Mouse (Mus musculus) embryonic facial prominence, embryonic 14.5 days (tissue): Measurements from ENCODE around the gene Prss36. TPM values are rescaled to one million over a fixed set of nuclear protein-coding genes. Genes with fewer than 3 reads are reported as not detected.
A peak's percentile ranks its signal among the peaks of the same experiment; 100 is the strongest.

Source experiments
- ATAC-seq: fragments of 200-750 bp; cut with Nextera tagmentation; 2 replicates; pipeline ENCODE4 v1.8.0; 2017; ENCODE audit warnings: low read depth, moderate number of reproducible peaks, moderate TSS enrichment
- DNase-seq: peaks from one replicate; pipeline ENCODE4 v3.0.0-alpha.2; 2015; ENCODE audit warnings: low spot score
- H3K27ac ChIP-seq: fragments of 300-500 bp; sonication (generic); replicated peaks from 2 replicates; pipeline ENCODE4 v1.5.1; 2014; ENCODE audit warnings: low read depth, mild to moderate bottlenecking, low read length, moderate library complexity
- H3K27me3 ChIP-seq: fragments of 300-500 bp; sonication (generic); replicated peaks from 2 replicates; pipeline ENCODE4 v1.6.1; 2014; ENCODE audit warnings: low read length; ENCODE audit not compliant: control insufficient read depth, insufficient read depth
- H3K36me3 ChIP-seq: fragments of 300-500 bp; sonication (generic); 2 replicates; pipeline ENCODE4 v1.6.1; 2014; ENCODE audit warnings: low read length, mixed read lengths; ENCODE audit not compliant: control insufficient read depth, insufficient read depth
- H3K4me1 ChIP-seq: fragments of 300-500 bp; sonication (generic); 2 replicates; pipeline ENCODE4 v1.6.1; 2014; ENCODE audit warnings: antibody characterized with exemption, low read length; ENCODE audit not compliant: control insufficient read depth, insufficient read depth
- H3K4me2 ChIP-seq: fragments of 300-500 bp; sonication (generic); 2 replicates; pipeline ENCODE4 v1.6.1; 2014; ENCODE audit warnings: low read depth, mild to moderate bottlenecking, low read length, moderate library complexity, mixed read lengths
- H3K4me3 ChIP-seq: fragments of 300-500 bp; sonication (generic); 2 replicates; pipeline ENCODE4 v1.5.1; 2014; ENCODE audit warnings: low read depth, mild to moderate bottlenecking, low read length
- H3K9ac ChIP-seq: fragments of 300-500 bp; sonication (generic); 2 replicates; pipeline ENCODE4 v1.6.1; 2014; ENCODE audit warnings: low read depth, mild to moderate bottlenecking, low read length, moderate library complexity, mixed read lengths
- H3K9me3 ChIP-seq: fragments of 300-500 bp; sonication (generic); 2 replicates; pipeline ENCODE4 v1.6.1; 2016; ENCODE audit warnings: low read length; ENCODE audit not compliant: control insufficient read depth
- WGBS: fragments of 180-500 bp; shearing (Covaris S2); extraction: QIAGEN DNeasy Blood & Tissue Kit; methylation state at CpG from one replicate; pipeline ENCODE4 v1.1.7; 2014; 5-methylcytosine and 5-hydroxymethylcytosine counted together
- polyA plus RNA-seq: library from polyadenylated mRNA; unstranded; fragments of >200 nt; fragmentation: Nextera tagmentation; extraction: Ambion mirVana; gene quantifications from 2 replicates; pipeline ENCODE4 v1.2.1, GENCODE M21; 2014

Prss36 gene
- polyA plus RNA-seq, 1 experiment from 2014 or later, result 10.6 TPM

DNA sequence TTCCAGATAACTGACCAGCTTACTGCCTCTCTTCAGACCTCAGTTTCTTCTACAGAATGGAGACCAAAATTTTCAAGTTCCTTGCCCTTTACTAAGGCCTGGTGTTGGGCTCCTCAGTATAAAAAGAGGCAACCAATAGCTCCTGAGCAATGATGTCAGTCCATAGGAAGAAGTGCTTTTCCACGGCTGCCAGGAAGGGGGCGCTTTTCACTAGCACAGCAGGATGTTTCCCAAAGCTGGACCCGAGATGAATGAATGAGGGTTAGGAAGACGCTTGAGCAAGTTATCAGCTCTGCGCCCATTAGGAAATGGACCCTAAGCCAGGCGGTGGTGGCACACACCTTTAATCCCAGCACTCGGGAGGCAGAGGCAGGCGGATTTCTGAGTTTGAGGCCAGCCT lies 25.0 kb downstream of the Prss36 start:
- H3K27me3 ChIP-seq, result no peaks in the 10 kb centered on the region
- 72% methylated on average over 7 of the region's 8 CpGs for WGBS
- no peaks in the 10 kb centered on the region for H3K9me3 ChIP-seq
- no peak overlapping the region for H3K4me3 ChIP-seq
- H3K4me2 ChIP-seq, result no peak overlapping the region
- H3K9ac ChIP-seq, result no peak overlapping the region
- DNase-seq, result no peak
- H3K27ac ChIP-seq, result no peak overlapping the region
- no peaks in the 10 kb centered on the region for H3K4me1 ChIP-seq
- ATAC-seq, result no peak
- H3K36me3 ChIP-seq, result peaks cover 76% of the 10 kb centered on the region

DNA sequence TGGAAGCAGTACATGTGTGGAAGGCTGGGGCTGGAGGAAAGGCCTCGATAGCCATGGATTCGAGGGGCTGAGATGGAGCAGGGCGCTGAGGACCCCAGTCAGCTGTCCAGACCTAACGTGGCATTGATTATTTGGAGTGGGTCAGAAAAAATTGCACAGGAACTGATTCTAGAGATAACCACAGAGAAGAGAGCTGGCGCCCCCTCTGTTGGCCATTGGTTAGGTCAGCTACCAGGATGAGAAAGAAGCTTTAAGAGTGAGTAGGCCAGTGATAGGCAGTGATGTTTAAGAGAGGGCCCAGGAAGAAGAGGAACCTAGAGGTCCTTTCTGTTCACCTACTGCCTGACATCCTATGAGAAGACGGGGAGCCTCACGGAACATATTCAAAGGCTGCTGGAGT lies 27.2 kb downstream of the Prss36 start:
- H3K27me3 ChIP-seq, result no peaks in the 10 kb centered on the region
- H3K27ac ChIP-seq, result no peak overlapping the region
- H3K9ac ChIP-seq, result no peak overlapping the region
- 73% methylated on average over 7 of the region's 7 CpGs for WGBS
- no peak overlapping the region for H3K4me3 ChIP-seq
- DNase-seq, result no peak
- no peak for ATAC-seq
- H3K4me2 ChIP-seq, result no peak overlapping the region
- peaks cover 75% of the 10 kb centered on the region for H3K36me3 ChIP-seq
- no peaks in the 10 kb centered on the region for H3K9me3 ChIP-seq
- no peaks in the 10 kb centered on the region for H3K4me1 ChIP-seq

DNA sequence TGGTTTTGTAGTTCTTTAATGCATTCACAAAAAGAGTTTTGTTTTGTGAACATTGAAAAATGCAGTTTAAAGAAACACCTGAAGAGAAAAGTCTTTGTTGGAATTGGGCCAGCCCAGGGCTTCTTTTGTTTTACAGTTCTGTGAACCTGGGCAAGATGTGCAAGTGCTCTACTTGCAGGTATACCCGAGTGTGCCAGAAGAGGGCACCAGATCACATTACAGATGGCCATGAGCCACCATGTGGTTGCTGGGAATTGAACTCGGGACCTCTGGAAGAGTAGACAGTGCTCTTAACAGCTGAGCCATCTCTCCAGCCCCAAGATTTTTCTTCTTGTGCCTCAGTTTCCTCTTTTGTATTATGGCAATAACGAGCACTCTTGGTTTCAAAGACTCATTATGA lies 28.3 kb downstream of the Prss36 start:
- H3K36me3 ChIP-seq, result peaks cover 65% of the 10 kb centered on the region
- no peak for ATAC-seq
- H3K4me3 ChIP-seq, result no peak overlapping the region
- no peaks in the 10 kb centered on the region for H3K9me3 ChIP-seq
- DNase-seq, result no peak
- peaks cover 1% of the 10 kb centered on the region; the same call in 1 of the 2 replicates for H3K4me1 ChIP-seq
- no peaks in the 10 kb centered on the region for H3K27me3 ChIP-seq
- no peak overlapping the region for H3K4me2 ChIP-seq
- no peak overlapping the region for H3K9ac ChIP-seq
- no peak overlapping the region for H3K27ac ChIP-seq
- 54% methylated on average over 3 of the region's 3 CpGs for WGBS

DNA sequence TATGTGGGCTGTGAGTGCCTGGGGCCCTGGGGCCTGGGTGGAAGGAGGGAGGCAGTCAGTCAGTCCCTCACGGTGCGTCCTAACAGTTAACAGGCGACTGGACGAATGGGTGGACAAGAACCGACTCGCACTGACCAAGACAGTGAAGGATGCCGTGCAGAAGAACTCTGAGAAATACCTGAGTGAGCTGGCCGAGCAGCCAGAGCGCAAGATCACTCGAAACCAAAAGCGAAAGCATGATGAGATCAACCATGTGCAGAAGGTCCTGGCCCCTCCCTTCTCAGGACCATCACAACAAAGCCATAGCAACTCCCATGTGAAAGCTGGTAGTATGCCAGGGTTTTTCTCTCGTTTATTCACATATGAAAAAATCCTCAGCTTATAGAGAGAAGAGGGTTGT lies 31.2 kb downstream of the Prss36 start:
- H3K4me3 ChIP-seq, result no peak overlapping the region
- H3K27ac ChIP-seq, result no peak overlapping the region
- ATAC-seq (no peak), DNase-seq (no peak)
- no peak overlapping the region for H3K9ac ChIP-seq
- WGBS, result 85% methylated on average over 12 of the region's 12 CpGs
- peaks cover 4% of the 10 kb centered on the region; the same call in 1 of the 2 replicates for H3K4me1 ChIP-seq
- H3K27me3 ChIP-seq, result no peaks in the 10 kb centered on the region
- no peak overlapping the region for H3K4me2 ChIP-seq
- H3K9me3 ChIP-seq, result no peaks in the 10 kb centered on the region
- H3K36me3 ChIP-seq, result peaks cover 37% of the 10 kb centered on the region

DNA sequence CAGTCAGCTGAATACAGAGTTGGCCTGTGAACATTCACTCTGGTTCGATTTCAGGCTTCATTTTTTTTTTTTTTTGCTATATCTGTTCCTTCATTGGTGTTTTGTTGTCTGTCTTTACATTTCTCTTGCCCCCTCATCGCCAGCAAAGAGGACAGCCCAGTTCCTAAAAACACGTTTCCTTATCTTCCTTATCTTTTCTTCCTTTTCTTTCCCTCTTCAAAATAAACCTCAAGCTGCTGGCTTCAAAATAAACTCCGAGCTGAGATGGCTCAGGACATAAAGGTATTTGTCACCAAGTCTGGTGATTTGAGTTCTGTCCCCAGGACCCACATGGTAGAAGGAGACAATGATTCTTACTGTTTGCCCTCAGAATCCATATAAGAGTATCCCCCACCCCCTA lies 33.6 kb downstream of the Prss36 start:
- Histone ChIP-seq H3K4me2 (peak overlapping the region; percentile 78), H3K9me3 (no peaks in the 10 kb centered on the region), H3K4me1 (peaks cover 4% of the 10 kb centered on the region; the same call in 1 of the 2 replicates), H3K4me3 (peak overlapping the region; percentile 90), H3K27me3 (no peaks in the 10 kb centered on the region), H3K36me3 (peaks cover 49% of the 10 kb centered on the region), H3K9ac (peak overlapping the region; percentile 84), H3K27ac (peak overlapping the region; percentile 92)
- WGBS, result 29% methylated on average over 4 of the region's 4 CpGs
- ATAC-seq (no peak), DNase-seq (no peak)

DNA sequence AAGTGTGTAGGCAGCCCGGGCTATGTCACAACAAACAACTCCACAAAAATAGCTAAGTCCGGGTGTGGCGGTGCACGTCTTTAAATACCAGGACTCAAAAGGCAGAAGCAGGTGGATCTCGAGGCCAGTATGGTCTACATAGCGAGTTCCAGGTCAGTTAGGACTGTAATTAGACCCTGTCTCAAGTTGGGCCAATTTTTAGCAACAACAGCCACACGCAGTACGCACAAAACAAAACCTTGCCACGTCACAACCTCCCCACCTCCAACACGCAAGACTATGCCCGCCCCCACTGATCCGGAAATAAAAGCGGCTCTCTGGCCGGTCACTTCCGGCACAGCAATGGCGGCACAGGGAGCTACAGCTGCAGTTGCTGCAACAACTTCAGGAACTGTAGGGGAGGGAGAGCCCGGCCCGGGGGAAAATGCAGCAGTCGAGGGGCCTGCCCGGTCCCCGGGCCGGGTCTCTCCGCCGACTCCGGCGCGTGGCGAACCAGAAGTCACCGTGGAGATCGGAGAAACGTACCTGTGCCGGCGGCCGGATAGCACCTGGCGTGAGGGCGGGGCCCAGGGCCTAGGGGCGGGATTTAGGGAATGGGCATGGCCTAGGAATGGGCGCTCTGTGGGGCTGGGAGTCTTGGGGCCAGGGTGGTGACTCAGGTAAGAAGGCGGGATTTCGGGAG lies 34.2 kb downstream of the Prss36 start, which contains the start of gene Kat8:
TSS of gene Kat8 (plus strand) at position 327 of the 682 bp plus-strand sequence.
- Histone ChIP-seq H3K4me1 (peaks cover 4% of the 10 kb centered on the region; the same call in 1 of the 2 replicates), H3K9ac (peak within 1 kb of the TSS; percentile 84), H3K27ac (peak within 1 kb of the TSS; percentile 92), H3K9me3 (no peaks in the 10 kb centered on the region), H3K36me3 (peaks cover 51% of the 10 kb centered on the region), H3K4me3 (peak within 1 kb of the TSS; percentile 90), H3K27me3 (no peaks in the 10 kb centered on the region), H3K4me2 (peak within 1 kb of the TSS; percentile 78)
- DNase-seq (peak; percentile 97), ATAC-seq (peak; percentile 97)
- WGBS, result 1% methylated on average over 39 of the region's 40 CpGs

DNA sequence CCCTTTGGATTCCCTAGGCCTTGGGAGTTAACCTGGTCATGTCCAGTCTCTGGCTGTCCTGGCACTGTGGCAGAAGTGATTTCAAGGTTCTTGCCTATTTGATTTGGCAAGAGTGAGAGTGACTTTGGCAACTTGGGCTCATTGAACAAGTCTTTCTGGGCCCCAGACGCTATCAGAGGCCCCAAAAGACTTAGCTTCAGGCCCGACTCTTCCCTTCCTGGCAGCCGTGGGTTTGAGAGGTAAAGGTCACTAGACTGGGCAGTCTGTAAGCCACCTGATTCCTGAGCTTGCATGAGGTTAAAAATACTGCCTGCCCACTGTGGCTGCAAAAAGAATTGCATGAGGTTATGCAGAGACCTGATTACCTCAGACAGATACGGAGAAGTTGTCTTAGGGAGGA lies 37.9 kb downstream of the Prss36 start:
- peaks cover 51% of the 10 kb centered on the region for H3K36me3 ChIP-seq
- DNase-seq (no peak), ATAC-seq (no peak)
- H3K27ac ChIP-seq, result no peak overlapping the region
- H3K9me3 ChIP-seq, result no peaks in the 10 kb centered on the region
- no peaks in the 10 kb centered on the region for H3K27me3 ChIP-seq
- no peak overlapping the region for H3K4me3 ChIP-seq
- peaks cover 7% of the 10 kb centered on the region for H3K4me1 ChIP-seq
- WGBS, result 84% methylated on average over 4 of the region's 4 CpGs
- H3K9ac ChIP-seq, result no peak overlapping the region
- no peak overlapping the region for H3K4me2 ChIP-seq

- H3K9me3 ChIP-seq, result no peaks in the 10 kb centered on the region
- no peak overlapping the region for H3K27ac ChIP-seq
- DNase-seq (no peak), ATAC-seq (no peak)
- H3K4me3 ChIP-seq, result no peak overlapping the region
- H3K4me1 ChIP-seq, result peaks cover 3% of the 10 kb centered on the region; the same call in 1 of the 2 replicates
- WGBS, result 95% methylated on average over 12 of the region's 12 CpGs
- peaks cover 51% of the 10 kb centered on the region for H3K36me3 ChIP-seq
- no peak overlapping the region for H3K4me2 ChIP-seq
- no peak overlapping the region for H3K9ac ChIP-seq
- H3K27me3 ChIP-seq, result no peaks in the 10 kb centered on the region
These were observed 38.6 kb downstream of the Prss36 start for GRCm38 (mm10) chr7:127907939-127908338.
